Mouse (Mus musculus) spleen, postnatal 36 days (tissue): ENCODE measurements around the gene Nebl.
"Not testable (repeated sequence)": the region's sequence is repeated elsewhere in the genome, so short reads cannot be mapped to it uniquely, and the experiment has no call there.

Experiments used
- DNase-seq, 2 experiments: peaks; one replicate each; pipeline ENCODE4 v3.0.0; 2022; ENCODE audit warnings: low spot score in 2 of 2, mixed read lengths in 1 of 2

The Nebl gene

DNA sequence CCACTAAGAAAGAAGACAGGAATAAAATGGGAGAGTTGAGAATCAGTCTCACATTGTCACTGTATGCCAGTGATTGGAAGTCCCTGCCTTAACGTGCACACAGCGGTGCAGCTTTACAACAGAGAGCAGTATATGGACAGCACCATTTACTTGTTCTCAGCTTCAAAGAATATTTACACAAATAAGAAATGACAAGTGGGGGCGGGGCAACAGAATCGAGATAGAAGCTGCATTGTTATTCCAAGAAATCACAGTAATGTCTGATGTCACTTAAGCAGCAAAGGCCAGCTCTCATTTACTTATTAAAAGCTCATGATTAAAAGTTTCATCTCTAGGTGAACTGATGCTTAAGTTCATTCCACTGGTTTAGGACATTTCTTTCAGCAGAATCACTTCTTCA lies 328.8 kb downstream of the Nebl start:
- no peak for DNase-seq

DNA sequence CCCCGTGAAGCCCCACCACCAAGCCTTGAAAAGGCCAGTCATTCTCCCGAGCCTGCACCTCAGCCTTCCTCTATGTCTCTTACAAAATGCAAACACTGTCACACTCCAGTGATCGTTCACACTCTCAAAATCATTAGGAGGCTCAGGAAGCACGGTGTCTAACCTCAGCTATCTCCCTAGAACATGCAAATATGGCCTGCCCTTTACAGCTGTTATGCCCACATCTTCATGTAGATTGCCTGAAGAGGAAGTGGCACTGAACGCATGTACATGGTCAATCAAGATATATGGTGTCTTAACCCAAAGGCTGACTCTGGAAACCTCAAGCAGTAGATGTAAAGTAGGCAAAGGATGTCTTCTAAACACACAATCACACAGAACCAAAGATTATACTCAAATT lies 335.0 kb downstream of the Nebl start:
- peak; percentile 65 to 67 for DNase-seq

DNA sequence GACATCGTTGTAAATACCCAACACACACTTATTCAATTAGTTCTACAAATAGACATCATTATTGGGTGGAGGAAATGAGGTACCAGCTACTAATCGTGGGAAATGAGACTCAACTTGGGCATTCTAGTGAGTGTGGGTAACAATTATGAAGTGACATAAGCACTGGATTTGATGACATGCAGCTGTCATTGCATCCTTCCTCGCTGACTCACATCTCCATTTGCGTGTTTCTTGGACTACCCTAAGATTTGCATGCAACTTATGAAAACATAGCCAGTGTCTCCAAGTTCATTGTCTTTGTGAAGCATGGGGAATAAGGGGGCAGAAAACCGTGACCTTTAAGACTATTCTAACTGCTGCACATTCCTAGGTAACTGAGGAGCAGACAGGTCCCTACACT lies 339.9 kb downstream of the Nebl start:
- DNase-seq: no peak

DNA sequence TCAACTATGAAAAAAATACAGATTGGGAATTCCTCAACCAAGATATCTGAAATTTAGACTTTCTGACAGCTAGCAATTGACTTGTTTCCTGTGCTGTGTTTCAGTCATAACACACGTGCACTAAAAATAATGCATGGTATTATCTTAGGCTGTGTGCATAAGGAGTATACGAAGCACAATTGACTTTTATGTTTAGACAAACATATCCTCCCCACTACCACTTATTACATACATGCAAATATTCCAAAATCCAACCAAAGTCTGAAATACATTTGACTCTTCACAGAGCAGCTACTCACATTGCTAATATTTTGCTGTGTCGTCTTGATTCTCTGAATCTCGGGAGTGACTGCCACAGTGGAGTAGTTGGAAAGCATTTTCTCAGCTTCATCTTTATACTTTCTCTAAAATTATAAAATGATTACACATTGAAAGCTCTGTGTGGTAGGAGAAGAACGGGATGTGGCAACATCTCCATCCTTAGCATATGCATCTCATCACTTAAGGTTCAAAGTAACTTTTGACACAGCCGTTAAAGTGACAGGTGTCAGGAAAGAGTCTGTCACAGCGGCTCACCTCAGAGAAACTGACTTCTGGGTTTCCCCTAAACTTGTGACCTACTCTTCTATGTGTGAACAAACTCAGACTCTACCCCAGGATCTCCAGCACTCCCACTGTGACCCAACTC lies 340.6 kb downstream of the Nebl start:
- peak; percentile 24 to 25 for DNase-seq

DNA sequence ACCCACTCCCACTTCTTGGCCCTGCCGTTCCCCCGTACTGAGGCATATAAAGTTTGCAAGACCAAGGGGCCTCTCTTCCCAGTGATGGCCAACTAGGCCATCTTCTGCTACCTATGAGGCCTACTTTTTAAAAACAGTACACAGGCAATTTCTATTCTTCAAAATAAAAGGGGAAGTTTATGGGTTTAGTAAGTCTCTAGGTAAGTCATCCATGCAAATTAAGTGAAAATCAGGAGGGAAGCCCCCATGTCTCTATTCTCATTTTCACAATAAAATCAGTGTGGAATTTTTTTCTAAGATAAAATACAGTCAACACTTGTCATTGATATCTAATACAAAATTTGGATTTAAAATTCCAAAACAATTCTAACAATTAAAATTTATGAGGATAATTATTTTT lies 341.4 kb downstream of the Nebl start:
- no peak for DNase-seq

DNA sequence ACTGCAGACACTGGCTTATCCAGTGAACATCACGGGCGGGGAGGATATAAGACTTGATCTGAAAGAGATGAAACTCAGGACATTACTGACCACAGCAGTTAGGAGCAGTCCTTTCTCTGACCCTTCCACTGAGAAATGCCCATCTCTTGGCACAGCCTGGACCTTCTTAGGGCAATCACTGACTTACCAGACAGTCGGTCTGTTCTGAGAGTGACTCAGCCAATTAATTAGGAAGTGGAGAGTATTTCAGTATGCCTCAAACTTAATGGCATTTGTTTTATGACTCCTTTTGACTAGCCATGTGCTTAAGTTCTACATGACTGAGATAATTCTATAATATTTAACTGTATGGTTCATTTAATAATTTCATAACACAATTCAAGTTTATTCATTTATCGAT lies 341.9 kb downstream of the Nebl start:
- DNase-seq: no peak

DNA sequence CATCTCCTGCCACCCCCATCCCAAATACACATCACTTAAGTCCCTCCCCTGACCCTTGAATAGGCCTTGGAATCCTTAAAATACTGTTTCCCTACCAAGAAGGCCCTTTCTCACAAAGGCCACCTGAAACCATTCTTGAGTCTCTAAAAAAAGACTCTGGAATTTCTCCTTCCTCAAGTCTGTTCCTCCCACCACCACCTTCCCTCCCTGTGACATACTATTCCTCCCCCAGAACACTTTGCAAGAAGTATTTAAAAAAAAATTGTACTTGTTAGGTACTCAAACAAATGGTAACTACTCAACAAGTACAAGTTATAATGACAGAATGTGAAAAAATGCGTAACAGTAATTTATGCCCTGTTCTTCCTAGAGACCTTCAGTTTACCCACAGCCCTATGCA lies 349.0 kb downstream of the Nebl start:
- no peak for DNase-seq

DNA sequence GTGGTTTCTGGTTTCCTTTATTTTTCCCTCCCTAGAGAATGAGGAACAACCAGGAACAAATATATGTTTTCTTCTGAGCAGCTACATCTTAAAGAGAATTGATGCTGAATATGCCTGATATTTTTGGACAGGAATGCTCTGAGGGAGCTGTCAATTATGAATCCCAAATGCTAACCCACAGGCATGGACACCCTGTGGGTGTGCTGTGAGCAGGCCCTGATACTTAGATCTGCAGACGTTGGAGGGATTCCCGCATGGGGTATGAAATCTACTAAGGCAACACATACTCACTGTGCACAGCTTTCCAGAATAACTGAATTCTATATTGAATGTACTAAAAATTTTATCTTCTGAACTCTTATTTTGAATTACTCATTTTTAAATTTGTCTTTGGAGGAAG lies 355.3 kb downstream of the Nebl start:
- no peak for DNase-seq

DNA sequence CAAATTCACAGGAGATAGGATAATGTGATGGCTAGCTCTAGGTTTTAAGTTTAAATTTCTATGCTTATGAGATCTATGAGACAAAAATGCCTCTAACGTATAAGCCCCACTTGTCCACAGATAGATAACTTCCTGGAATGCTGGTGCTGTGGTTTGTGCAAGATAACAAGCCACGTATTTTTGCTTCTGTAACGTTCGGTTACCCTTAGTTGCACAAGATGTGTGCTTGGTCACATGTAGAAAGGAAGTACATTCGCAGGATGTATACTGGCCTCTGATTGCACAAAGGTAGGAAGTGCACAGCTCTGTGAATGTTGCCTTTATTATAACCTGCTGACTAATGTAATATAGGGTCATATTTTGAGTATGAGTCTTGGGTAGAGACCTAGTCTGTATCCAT lies 365.6 kb downstream of the Nebl start:
- DNase-seq: peak; percentile 26 to 30

DNA sequence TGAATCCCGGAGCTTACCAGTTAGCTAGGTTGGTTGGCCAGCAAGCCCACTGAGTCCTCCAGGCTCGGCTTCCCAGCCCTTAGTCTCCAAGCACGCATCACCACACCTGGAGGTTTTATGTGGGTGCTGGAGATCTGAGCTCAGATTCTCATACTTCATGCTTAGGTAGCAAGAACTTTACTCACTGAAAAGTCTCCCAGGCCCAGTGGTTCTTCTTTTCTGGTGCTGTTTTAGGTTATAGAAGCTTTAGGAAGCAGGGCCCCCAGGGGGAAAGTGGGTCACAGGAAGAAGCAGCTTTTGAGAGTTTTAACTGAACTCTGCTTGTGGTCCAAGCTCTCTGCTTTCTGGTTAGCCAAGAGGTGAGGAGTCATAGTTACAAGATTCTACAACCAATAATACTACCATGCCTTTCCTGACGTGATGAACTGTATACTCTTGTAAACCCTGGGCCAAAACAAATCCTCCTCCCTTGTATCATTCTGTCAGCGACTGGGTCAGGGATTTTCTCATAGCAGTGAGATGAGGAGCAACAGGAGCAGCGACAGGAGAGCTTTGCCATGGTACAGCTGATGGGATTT lies 366.2 kb downstream of the Nebl start:
- peak; percentile 2 to 3 for DNase-seq

DNA sequence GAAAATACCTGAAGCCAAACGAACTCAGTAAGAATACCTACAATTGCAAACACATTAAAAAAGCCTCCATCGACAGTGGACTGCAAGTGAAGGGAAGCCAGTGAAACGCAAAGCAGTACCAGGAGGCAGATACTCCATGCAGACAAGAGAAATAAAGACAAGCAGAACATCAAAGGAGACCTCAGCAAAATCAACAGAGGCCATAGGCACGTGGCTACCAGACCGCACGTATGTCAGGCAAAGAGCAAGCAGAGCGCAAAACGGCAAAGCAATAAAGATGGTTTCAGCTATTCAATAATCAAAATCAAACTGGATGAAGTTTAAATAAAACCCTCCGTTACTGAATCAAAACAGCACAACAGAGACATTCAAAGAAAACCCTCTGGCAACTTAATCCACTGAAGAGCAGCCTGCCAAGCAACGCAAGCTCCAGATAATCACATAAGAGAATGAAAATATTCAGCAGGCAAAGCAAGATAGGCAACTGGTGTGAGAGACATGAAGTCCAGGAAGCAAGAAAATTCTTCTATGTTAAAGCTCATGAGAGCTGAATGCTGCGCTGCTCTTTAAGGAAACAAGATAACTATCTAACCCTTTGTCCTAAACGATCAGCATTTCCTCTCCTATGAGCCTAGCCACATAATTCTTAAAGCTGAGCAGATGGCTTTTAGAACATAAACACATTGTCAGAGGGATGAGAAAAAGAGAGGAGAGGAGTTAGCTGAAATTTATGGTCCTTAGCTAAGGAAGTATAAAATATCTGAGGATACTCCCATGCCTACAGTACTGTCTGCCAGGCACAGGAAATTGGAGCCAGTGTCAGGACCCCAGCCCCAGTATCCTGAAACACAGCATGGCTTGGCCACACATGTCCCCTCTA lies 367.7 kb downstream of the Nebl start:
- no peak for DNase-seq

DNA sequence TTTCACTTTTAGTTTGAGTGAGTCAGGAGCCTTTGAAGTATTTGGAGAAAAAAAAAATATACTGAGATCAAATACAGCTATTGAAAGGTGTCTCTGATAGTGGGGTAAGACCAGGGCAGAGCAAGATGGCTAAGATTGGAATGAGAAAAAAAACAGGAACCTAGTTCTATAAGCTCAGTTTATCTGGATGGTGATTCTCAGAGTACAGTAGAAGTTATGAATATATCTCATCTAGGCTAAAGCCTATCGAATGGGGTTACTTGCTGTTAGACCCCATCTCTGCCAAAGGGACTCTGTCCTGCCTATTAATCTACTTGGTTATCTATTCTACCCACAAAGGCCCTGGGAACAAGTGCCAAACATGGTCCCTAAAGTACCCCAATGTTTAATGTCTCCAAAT lies 369.1 kb downstream of the Nebl start:
- DNase-seq: no peak

DNA sequence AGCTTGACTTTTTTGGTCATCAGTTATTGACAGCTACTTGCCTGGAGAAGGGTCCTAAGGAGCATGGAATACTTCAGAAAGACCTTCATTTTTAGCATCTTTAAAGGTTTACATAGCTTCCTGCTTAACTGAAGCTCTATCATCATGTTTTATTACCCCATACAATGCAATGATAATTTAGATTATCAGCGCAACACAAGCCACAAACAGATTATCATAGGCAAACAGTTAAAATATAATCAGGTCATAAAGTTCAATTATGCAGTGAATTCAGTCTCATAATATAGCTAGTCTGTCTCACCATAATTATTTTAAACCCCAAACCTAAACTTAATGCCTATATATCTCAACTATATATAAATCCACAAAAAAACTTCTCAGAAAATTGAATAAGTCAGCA lies 386.6 kb downstream of the Nebl start:
- no peak for DNase-seq

DNA sequence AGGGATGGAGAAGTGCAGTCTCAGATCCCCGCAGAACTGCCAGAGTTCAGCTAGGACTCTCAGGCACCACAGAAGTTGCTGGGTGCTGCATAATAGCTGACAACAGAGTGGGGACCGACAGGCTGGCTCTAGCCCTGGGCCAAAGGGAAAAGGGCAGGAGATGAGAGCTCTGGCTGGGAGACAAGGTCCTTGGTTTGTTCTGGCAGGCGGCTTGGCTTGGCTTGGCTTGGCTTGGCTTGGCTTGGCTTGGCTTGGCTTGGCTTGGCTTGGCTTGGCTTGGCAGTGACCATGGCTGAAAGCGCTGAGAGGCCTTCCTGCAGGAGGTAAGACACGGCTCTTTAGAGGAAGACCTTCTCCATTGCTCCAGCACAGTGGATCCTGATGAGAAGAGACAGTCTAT lies 395.8 kb downstream of the Nebl start:
- no peak for DNase-seq

DNA sequence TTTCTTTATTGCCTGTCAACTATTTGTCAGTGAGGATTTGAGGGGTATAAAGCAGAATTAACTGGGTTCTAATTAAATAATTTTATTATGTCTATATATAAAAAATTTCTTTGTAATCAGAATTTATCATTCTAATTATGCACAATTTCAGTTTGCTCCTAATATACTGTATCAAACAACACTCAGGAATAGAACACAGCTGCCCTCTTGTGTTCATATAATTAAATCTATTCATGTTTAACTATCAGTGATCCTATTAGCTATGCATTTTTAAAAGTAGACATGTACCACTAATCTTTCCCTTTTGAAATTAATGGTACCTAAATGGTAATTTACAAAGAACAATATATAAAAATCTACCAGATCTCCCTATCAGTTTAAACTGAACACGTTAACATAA lies 404.7 kb downstream of the Nebl start:
- no peak for DNase-seq

DNA sequence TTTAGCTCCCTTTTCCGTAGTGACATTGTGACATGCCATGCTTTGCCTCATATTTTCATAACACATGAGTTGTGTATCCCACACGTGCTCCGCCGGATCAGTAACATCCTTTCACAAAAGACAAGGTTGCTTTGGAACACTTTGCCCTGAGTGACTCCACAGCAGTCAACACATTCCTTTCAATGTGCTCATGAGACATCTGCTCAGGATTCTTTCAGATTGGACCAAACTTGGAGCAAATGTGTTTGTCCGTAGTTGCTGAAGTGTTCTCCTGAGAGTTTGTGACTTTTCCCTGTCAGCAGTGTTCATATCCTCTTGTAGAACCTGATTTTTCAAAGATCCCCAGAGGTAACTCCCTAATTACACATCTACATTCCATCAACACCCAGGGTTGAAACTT lies 414.4 kb downstream of the Nebl start:
- DNase-seq: no peak

DNA sequence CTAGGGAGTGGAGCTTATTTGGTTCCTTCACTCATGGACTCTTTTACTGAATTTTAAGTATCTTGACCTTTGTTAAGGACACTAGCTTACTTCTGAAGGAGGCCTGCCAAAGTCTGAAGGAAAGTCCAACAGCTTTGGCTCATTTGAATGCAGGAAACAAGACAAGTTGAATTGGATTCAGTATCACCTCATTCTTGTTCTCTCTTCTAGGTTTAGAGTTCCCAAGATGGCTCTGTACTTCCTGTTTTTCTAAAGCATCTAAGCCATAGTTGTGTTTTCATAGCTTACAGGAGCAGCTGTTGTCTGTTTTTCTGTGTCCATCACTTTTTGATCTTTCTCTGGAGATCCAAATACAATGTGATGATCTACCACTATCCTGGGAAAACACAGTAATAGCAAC lies 429.9 kb downstream of the Nebl start:
- no peak for DNase-seq

DNA sequence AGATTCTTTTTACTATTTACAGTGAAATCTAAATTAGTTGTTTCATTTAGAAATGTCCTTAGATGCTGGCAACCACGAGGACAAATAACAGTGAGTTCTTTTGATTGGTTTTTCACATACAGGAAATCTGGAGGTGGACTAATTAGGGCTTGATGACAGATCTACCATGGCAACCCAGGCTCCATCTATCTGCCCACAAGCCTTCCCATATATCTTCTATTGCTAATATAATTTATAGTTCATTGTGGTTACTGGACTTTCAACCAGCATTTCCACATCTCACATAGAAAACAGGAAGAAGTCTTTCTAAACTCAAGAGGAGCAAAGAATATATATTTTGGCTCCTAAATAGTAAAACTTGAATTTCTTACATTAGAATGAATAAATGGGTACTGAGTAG lies 433.8 kb downstream of the Nebl start:
- no peak for DNase-seq

DNA sequence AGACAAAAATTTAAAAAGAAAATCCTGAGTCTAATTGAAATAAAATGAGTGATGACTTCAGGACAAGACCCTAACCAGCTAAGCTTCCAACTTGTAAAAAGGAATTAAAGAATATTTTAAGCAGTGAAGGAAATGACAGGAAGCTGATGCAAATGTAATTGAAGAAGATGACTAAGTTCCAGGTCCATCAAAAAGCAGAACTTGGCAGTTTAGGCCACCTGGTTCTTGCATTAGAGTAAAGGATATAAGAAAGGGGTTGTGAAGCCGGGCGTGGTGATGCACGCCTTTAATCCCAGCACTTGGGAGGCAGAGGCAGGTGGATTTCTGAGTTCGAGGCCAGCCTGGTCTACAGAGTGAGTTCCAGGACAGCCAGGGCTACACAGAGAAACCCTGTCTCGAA lies 436.0 kb downstream of the Nebl start:
- DNase-seq: not testable (repeated sequence)
